Mouse (Mus musculus) hindbrain, embryonic 13.5 days (tissue): Measurements from ENCODE around the gene 1700020D05Rik. TPM values are rescaled to one million over a fixed set of nuclear protein-coding genes. Genes with fewer than 3 reads are reported as not detected.
A peak's percentile ranks its signal among the peaks of the same experiment; 100 is the strongest.

Experiments
- ATAC-seq: fragments of 200-750 bp; cut with Nextera tagmentation; 2 replicates; pipeline ENCODE4 v1.8.0; 2017; ENCODE audit warnings: moderate TSS enrichment; ENCODE audit not compliant: low FRiP score
- H3K27ac ChIP-seq: fragments of 300-500 bp; sonication (generic); 2 replicates; pipeline ENCODE4 v1.5.1; 2015; ENCODE audit warnings: inconsistent platforms, mild to moderate bottlenecking, moderate library complexity
- H3K27me3 ChIP-seq: fragments of 300-500 bp; sonication (generic); 2 replicates; pipeline ENCODE4 v1.6.1; 2015; ENCODE audit warnings: mild to moderate bottlenecking, inconsistent platforms
- H3K36me3 ChIP-seq: fragments of 300-500 bp; sonication (generic); 2 replicates; pipeline ENCODE4 v1.6.1; 2015; ENCODE audit warnings: mild to moderate bottlenecking, inconsistent platforms
- H3K4me1 ChIP-seq: fragments of 300-500 bp; sonication (generic); replicated peaks from 2 replicates; pipeline ENCODE4 v1.6.1; 2015; ENCODE audit warnings: inconsistent platforms
- H3K4me2 ChIP-seq: fragments of 300-500 bp; sonication (generic); 2 replicates; pipeline ENCODE4 v1.6.1; 2015; ENCODE audit warnings: inconsistent platforms, mild to moderate bottlenecking, moderate library complexity
- H3K4me3 ChIP-seq: fragments of 300-500 bp; sonication (generic); 2 replicates; pipeline ENCODE4 v1.5.1; 2015; ENCODE audit warnings: mild to moderate bottlenecking, inconsistent platforms
- H3K9ac ChIP-seq: fragments of 300-500 bp; sonication (generic); 2 replicates; pipeline ENCODE4 v1.6.1; 2015; ENCODE audit warnings: mild to moderate bottlenecking, inconsistent platforms
- H3K9me3 ChIP-seq: fragments of 300-500 bp; sonication (generic); 2 replicates; pipeline ENCODE4 v1.6.1; 2016; ENCODE audit warnings: inconsistent platforms
- WGBS: fragments of 180-500 bp; shearing (Covaris S2); methylation state at CpG from one replicate; pipeline ENCODE4 v1.1.7; 2015; 5-methylcytosine and 5-hydroxymethylcytosine counted together
- polyA plus RNA-seq: library from polyadenylated mRNA; unstranded; fragments of >200 nt; fragmentation: Nextera tagmentation; extraction: Ambion mirVana; gene quantifications from 2 replicates; pipeline ENCODE4 v1.2.1, GENCODE M21; 2015

1700020D05Rik gene
- polyA plus RNA-seq, 1 experiment from 2014 or later = not detected

DNA sequence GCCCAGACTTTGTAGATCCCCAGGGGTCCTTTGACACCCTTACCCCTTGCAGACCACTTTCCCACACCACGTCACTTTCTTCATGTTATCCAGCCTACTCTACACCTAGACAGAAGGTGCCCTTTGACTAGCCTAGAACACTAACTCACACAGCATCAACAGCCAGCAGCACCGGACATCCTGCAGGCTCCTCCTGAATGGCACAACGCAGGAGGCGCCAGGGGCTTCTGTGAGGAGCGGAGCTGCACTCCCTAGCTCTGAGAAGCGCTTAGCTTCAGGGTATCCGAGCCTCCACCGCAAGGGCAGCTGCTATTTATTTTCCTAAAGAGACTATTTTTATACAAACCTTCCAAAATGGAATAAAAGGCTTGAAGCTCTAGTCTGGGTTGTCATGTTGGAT lies 48.0 kb downstream of the 1700020D05Rik start:
- Histone ChIP-seq H3K4me3 (peak overlapping the region; percentile 77), H3K27me3 (peaks cover 27% of the 10 kb centered on the region), H3K4me1 (peaks cover 39% of the 10 kb centered on the region), H3K36me3 (peaks cover 9% of the 10 kb centered on the region), H3K4me2 (peak overlapping the region; percentile 96), H3K9ac (peak overlapping the region; percentile 95), H3K27ac (no peak overlapping the region), H3K9me3 (no peaks in the 10 kb centered on the region)
- 67% methylated on average over 8 of the region's 8 CpGs for WGBS
- ATAC-seq = no peak

GRCm38 (mm10) chr19:5455037-5455436 lies 48.5 kb downstream of the 1700020D05Rik start:
- Histone ChIP-seq H3K36me3 (peaks cover 9% of the 10 kb centered on the region), H3K9me3 (no peaks in the 10 kb centered on the region), H3K4me3 (peak overlapping the region; percentile 77), H3K27ac (no peak overlapping the region), H3K4me1 (peaks cover 38% of the 10 kb centered on the region), H3K27me3 (peaks cover 32% of the 10 kb centered on the region), H3K9ac (peak overlapping the region; percentile 95), H3K4me2 (peak overlapping the region; percentile 96)
- 84% methylated on average over 12 of the region's 12 CpGs for WGBS
- ATAC-seq = no peak

Other genes with a start within 250 kb of the 1700020D05Rik start
- gene Pacs1, start 230.7 kb downstream of the 1700020D05Rik start, polyA plus RNA-seq = 33.9 TPM in 2 replicates
- 373 and 377 TPM in 2 replicates for gene Sf3b2, start 208.3 kb downstream of the 1700020D05Rik start, polyA plus RNA-seq
- 34.1 and 36.0 TPM in 2 replicates for gene Gal3st3, start 205.5 kb downstream of the 1700020D05Rik start, polyA plus RNA-seq
- gene Catsper1, start 168.0 kb downstream of the 1700020D05Rik start, polyA plus RNA-seq = not detected in 2 replicates
- gene Cst6, start 154.2 kb downstream of the 1700020D05Rik start, polyA plus RNA-seq = 5.4 and 6.3 TPM in 2 replicates
- 53.3 and 56.4 TPM in 2 replicates for gene Eif1ad, start 137.0 kb downstream of the 1700020D05Rik start, polyA plus RNA-seq
- 330 and 334 TPM in 2 replicates for gene Banf1, start 136.6 kb downstream of the 1700020D05Rik start, polyA plus RNA-seq
- 72.1 and 73.0 TPM in 2 replicates for gene Sart1, start 115.1 kb downstream of the 1700020D05Rik start, polyA plus RNA-seq
- 0.18 TPM in 1 of 2 replicates, not detected in the other for gene Tsga10ip, start 101.3 kb downstream of the 1700020D05Rik start, polyA plus RNA-seq
- 322 and 323 TPM in 2 replicates for gene Drap1, start 78.8 kb downstream of the 1700020D05Rik start, polyA plus RNA-seq
- gene AI837181, start 78.6 kb downstream of the 1700020D05Rik start, polyA plus RNA-seq = 68.5 and 69.7 TPM in 2 replicates
- gene Fosl1, start 56.2 kb downstream of the 1700020D05Rik start, polyA plus RNA-seq = 0.48 TPM in 1 of 2 replicates, not detected in the other
- 9.6 and 10.2 TPM in 2 replicates for gene Ccdc85b, start 45.9 kb downstream of the 1700020D05Rik start, polyA plus RNA-seq
- gene Fibp, start 43.2 kb downstream of the 1700020D05Rik start, polyA plus RNA-seq = 169 and 179 TPM in 2 replicates
- gene Ctsw, start 35.3 kb downstream of the 1700020D05Rik start, polyA plus RNA-seq = 5.0 and 5.8 TPM in 2 replicates
- 45.6 and 48.7 TPM in 2 replicates for gene Efemp2, start 29.8 kb downstream of the 1700020D05Rik start, polyA plus RNA-seq
- gene Mus81, start 15.4 kb downstream of the 1700020D05Rik start, polyA plus RNA-seq = 42.6 and 49.7 TPM in 2 replicates
- 3,676 and 3,692 TPM in 2 replicates for gene Cfl1, start 13.3 kb downstream of the 1700020D05Rik start, polyA plus RNA-seq
- 80.3 and 81.1 TPM in 2 replicates for gene Snx32, start 6.8 kb upstream of the 1700020D05Rik start, polyA plus RNA-seq
- 0.21 TPM in 1 of 2 replicates, not detected in the other for gene Ovol1, start 56.9 kb upstream of the 1700020D05Rik start, polyA plus RNA-seq
- gene Ap5b1, start 64.2 kb upstream of the 1700020D05Rik start, polyA plus RNA-seq = 2.2 and 2.9 TPM in 2 replicates
- gene Rnaseh2c, start 98.1 kb upstream of the 1700020D05Rik start, polyA plus RNA-seq = 71.2 and 80.6 TPM in 2 replicates
- 77.2 and 79.7 TPM in 2 replicates for gene Kat5, start 106.5 kb upstream of the 1700020D05Rik start, polyA plus RNA-seq
- gene Rela, start 133.7 kb upstream of the 1700020D05Rik start, polyA plus RNA-seq = 30.1 and 35.2 TPM in 2 replicates
- 15.0 and 15.4 TPM in 2 replicates for gene Sipa1, start 159.9 kb upstream of the 1700020D05Rik start, polyA plus RNA-seq
- gene Map3k11, start 185.0 kb upstream of the 1700020D05Rik start, polyA plus RNA-seq = 11.6 and 14.4 TPM in 2 replicates
- 21.3 and 24.4 TPM in 2 replicates for gene Pcnx3, start 185.1 kb upstream of the 1700020D05Rik start, polyA plus RNA-seq
- gene Kcnk7, start 200.6 kb upstream of the 1700020D05Rik start, polyA plus RNA-seq = 0.44 and 0.63 TPM in 2 replicates
- gene Ehbp1l1, start 222.5 kb upstream of the 1700020D05Rik start, polyA plus RNA-seq = 6.7 and 10.1 TPM in 2 replicates
- gene Fam89b, start 225.9 kb upstream of the 1700020D05Rik start, polyA plus RNA-seq = 184 and 187 TPM in 2 replicates
- gene Ltbp3, start 237.1 kb upstream of the 1700020D05Rik start, polyA plus RNA-seq = 10.6 and 11.2 TPM in 2 replicates